Mouse (Mus musculus): ENCODE results near the gene Tead1. TPM values are rescaled to one million over a fixed set of nuclear protein-coding genes. Genes with fewer than 3 reads are reported as not detected.

Gene Tead1
- polyA plus RNA-seq, 1 experiment from 2014 or later, result 7.4 TPM

GRCm38 (mm10) chr7:112680498-112681251 is 1.6 kb downstream of the Tead1 start:
- 5% methylated on average over 22 of the region's 22 CpGs for WGBS
- H3K4me3 ChIP-seq (ENCODE audit: low read depth, low read length), result peak overlapping the region; percentile 70
- peaks cover 67% of the 10 kb centered on the region for H3K27me3 ChIP-seq (replicated peaks; ENCODE audit: control insufficient read depth, insufficient read depth, low read length)
- H3K9ac ChIP-seq (ENCODE audit: low read depth, low read length), result peak overlapping the region; percentile 60
- H3K27ac ChIP-seq (ENCODE audit: low read depth, low read length), result peak overlapping the region; percentile 4; the same call in 1 of the 2 replicates
- no peaks in the 10 kb centered on the region for H3K9me3 ChIP-seq (ENCODE audit: control insufficient read depth, low read length)
- DNase-seq (ENCODE audit: low spot score) (no peak), ATAC-seq (replicated peaks; ENCODE audit: low FRiP score) (no peak)
- H3K36me3 ChIP-seq (ENCODE audit: control insufficient read depth, insufficient read depth, low read length), result no peaks in the 10 kb centered on the region
- H3K4me2 ChIP-seq, result peak overlapping the region; percentile 67
- peaks cover 13% of the 10 kb centered on the region for H3K4me1 ChIP-seq (replicated peaks; ENCODE audit: control insufficient read depth, insufficient read depth, low read length)

GRCm38 (mm10) chr7:112684626-112685561 is 5.8 kb downstream of the Tead1 start:
- Histone ChIP-seq H3K9ac (ENCODE audit: low read depth, low read length) (no peak overlapping the region), H3K4me3 (ENCODE audit: low read depth, low read length) (no peak overlapping the region), H3K27me3 (replicated peaks; ENCODE audit: control insufficient read depth, insufficient read depth, low read length) (peaks cover 52% of the 10 kb centered on the region), H3K4me2 (peak overlapping the region; percentile 39), H3K27ac (ENCODE audit: low read depth, low read length) (no peak overlapping the region), H3K36me3 (ENCODE audit: control insufficient read depth, insufficient read depth, low read length) (no peaks in the 10 kb centered on the region), H3K9me3 (ENCODE audit: control insufficient read depth, low read length) (no peaks in the 10 kb centered on the region), H3K4me1 (replicated peaks; ENCODE audit: control insufficient read depth, insufficient read depth, low read length) (peaks cover 23% of the 10 kb centered on the region)
- no peak for ATAC-seq (replicated peaks; ENCODE audit: low FRiP score)
- no peak for DNase-seq (ENCODE audit: low spot score)
- WGBS, result 16% methylated on average over 23 of the region's 23 CpGs

- no peak overlapping the region for H3K9ac ChIP-seq (ENCODE audit: low read depth, low read length)
- H3K36me3 ChIP-seq (ENCODE audit: control insufficient read depth, insufficient read depth, low read length), result no peaks in the 10 kb centered on the region
- H3K4me1 ChIP-seq (replicated peaks; ENCODE audit: control insufficient read depth, insufficient read depth, low read length), result peaks cover 23% of the 10 kb centered on the region
- H3K27me3 ChIP-seq (replicated peaks; ENCODE audit: control insufficient read depth, insufficient read depth, low read length), result peaks cover 43% of the 10 kb centered on the region
- WGBS, result 65% methylated on average over 3 of the region's 3 CpGs
- ATAC-seq (replicated peaks; ENCODE audit: low FRiP score) (no peak), DNase-seq (ENCODE audit: low spot score) (no peak)
- H3K9me3 ChIP-seq (ENCODE audit: control insufficient read depth, low read length), result no peaks in the 10 kb centered on the region
- H3K27ac ChIP-seq (ENCODE audit: low read depth, low read length), result no peak overlapping the region
- no peak overlapping the region for H3K4me3 ChIP-seq (ENCODE audit: low read depth, low read length)
- no peak overlapping the region for H3K4me2 ChIP-seq
Observed at GRCm38 (mm10) chr7:112685993-112686392, 6.9 kb downstream of the Tead1 start.

GRCm38 (mm10) chr7:112686586-112686985 is 7.5 kb downstream of the Tead1 start:
- 43% methylated on average over 10 of the region's 10 CpGs for WGBS
- DNase-seq (ENCODE audit: low spot score) (no peak), ATAC-seq (replicated peaks; ENCODE audit: low FRiP score) (no peak)
- Histone ChIP-seq H3K4me2 (no peak overlapping the region), H3K4me1 (replicated peaks; ENCODE audit: control insufficient read depth, insufficient read depth, low read length) (peaks cover 26% of the 10 kb centered on the region), H3K27ac (ENCODE audit: low read depth, low read length) (no peak overlapping the region), H3K36me3 (ENCODE audit: control insufficient read depth, insufficient read depth, low read length) (no peaks in the 10 kb centered on the region), H3K27me3 (replicated peaks; ENCODE audit: control insufficient read depth, insufficient read depth, low read length) (peaks cover 40% of the 10 kb centered on the region), H3K9me3 (ENCODE audit: control insufficient read depth, low read length) (no peaks in the 10 kb centered on the region), H3K9ac (ENCODE audit: low read depth, low read length) (no peak overlapping the region), H3K4me3 (ENCODE audit: low read depth, low read length) (no peak overlapping the region)

- Histone ChIP-seq H3K9me3 (ENCODE audit: control insufficient read depth, low read length) (no peaks in the 10 kb centered on the region), H3K4me1 (replicated peaks; ENCODE audit: control insufficient read depth, insufficient read depth, low read length) (peaks cover 26% of the 10 kb centered on the region), H3K36me3 (ENCODE audit: control insufficient read depth, insufficient read depth, low read length) (no peaks in the 10 kb centered on the region), H3K4me2 (no peak overlapping the region), H3K9ac (ENCODE audit: low read depth, low read length) (no peak overlapping the region), H3K27ac (ENCODE audit: low read depth, low read length) (no peak overlapping the region), H3K27me3 (replicated peaks; ENCODE audit: control insufficient read depth, insufficient read depth, low read length) (peaks cover 27% of the 10 kb centered on the region), H3K4me3 (ENCODE audit: low read depth, low read length) (no peak overlapping the region)
- DNase-seq (ENCODE audit: low spot score), result no peak
- ATAC-seq (replicated peaks; ENCODE audit: low FRiP score), result no peak
- 32% methylated on average over 9 of the region's 9 CpGs for WGBS
Observed at GRCm38 (mm10) chr7:112688425-112689001, 9.4 kb downstream of the Tead1 start.

GRCm38 (mm10) chr7:112690836-112691781 is 12.0 kb downstream of the Tead1 start:
- 27% methylated on average over 7 of the region's 7 CpGs for WGBS
- H3K4me2 ChIP-seq, result no peak overlapping the region
- ATAC-seq (replicated peaks; ENCODE audit: low FRiP score) (no peak), DNase-seq (ENCODE audit: low spot score) (no peak)
- no peak overlapping the region for H3K27ac ChIP-seq (ENCODE audit: low read depth, low read length)
- no peak overlapping the region for H3K9ac ChIP-seq (ENCODE audit: low read depth, low read length)
- no peaks in the 10 kb centered on the region for H3K36me3 ChIP-seq (ENCODE audit: control insufficient read depth, insufficient read depth, low read length)
- H3K27me3 ChIP-seq (replicated peaks; ENCODE audit: control insufficient read depth, insufficient read depth, low read length), result peaks cover 9% of the 10 kb centered on the region
- H3K4me3 ChIP-seq (ENCODE audit: low read depth, low read length), result no peak overlapping the region
- peaks cover 14% of the 10 kb centered on the region for H3K4me1 ChIP-seq (replicated peaks; ENCODE audit: control insufficient read depth, insufficient read depth, low read length)
- no peaks in the 10 kb centered on the region for H3K9me3 ChIP-seq (ENCODE audit: control insufficient read depth, low read length)

- H3K27ac ChIP-seq (ENCODE audit: low read depth, low read length), result no peak overlapping the region
- H3K4me3 ChIP-seq (ENCODE audit: low read depth, low read length), result no peak overlapping the region
- no peaks in the 10 kb centered on the region for H3K36me3 ChIP-seq (ENCODE audit: control insufficient read depth, insufficient read depth, low read length)
- H3K4me2 ChIP-seq, result no peak overlapping the region
- H3K9me3 ChIP-seq (ENCODE audit: control insufficient read depth, low read length), result no peaks in the 10 kb centered on the region
- peaks cover 18% of the 10 kb centered on the region for H3K4me1 ChIP-seq (replicated peaks; ENCODE audit: control insufficient read depth, insufficient read depth, low read length)
- DNase-seq (ENCODE audit: low spot score), result no peak
- no peak for ATAC-seq (replicated peaks; ENCODE audit: low FRiP score)
- no peak overlapping the region for H3K9ac ChIP-seq (ENCODE audit: low read depth, low read length)
- H3K27me3 ChIP-seq (replicated peaks; ENCODE audit: control insufficient read depth, insufficient read depth, low read length), result peaks cover 9% of the 10 kb centered on the region
- WGBS, result 65% methylated on average over 10 of the region's 10 CpGs
Observed at GRCm38 (mm10) chr7:112693566-112693965, 14.4 kb downstream of the Tead1 start.

GRCm38 (mm10) chr7:112696777-112697161 is 17.7 kb downstream of the Tead1 start:
- no peaks in the 10 kb centered on the region for H3K36me3 ChIP-seq (ENCODE audit: control insufficient read depth, insufficient read depth, low read length)
- no peak for DNase-seq (ENCODE audit: low spot score)
- ATAC-seq (replicated peaks; ENCODE audit: low FRiP score), result no peak
- H3K9ac ChIP-seq (ENCODE audit: low read depth, low read length), result no peak overlapping the region
- no peak overlapping the region for H3K4me3 ChIP-seq (ENCODE audit: low read depth, low read length)
- H3K4me2 ChIP-seq, result no peak overlapping the region
- H3K27ac ChIP-seq (ENCODE audit: low read depth, low read length), result peak overlapping the region; percentile 79; the same call in 1 of the 2 replicates
- peaks cover 20% of the 10 kb centered on the region for H3K4me1 ChIP-seq (replicated peaks; ENCODE audit: control insufficient read depth, insufficient read depth, low read length)
- WGBS, result 28% methylated on average over 4 of the region's 4 CpGs
- peaks cover 7% of the 10 kb centered on the region for H3K27me3 ChIP-seq (replicated peaks; ENCODE audit: control insufficient read depth, insufficient read depth, low read length)
- H3K9me3 ChIP-seq (ENCODE audit: control insufficient read depth, low read length), result no peaks in the 10 kb centered on the region

Data from liver, embryonic 11.5 days (tissue).